Mouse (Mus musculus): ENCODE measurements at regions not wholly inside any gene's neighbourhood (a gene's known extent, or its start where the extent isn't known, plus 50 kb on each side); places are given as distances from the start of the nearest gene placed in this dataset.

- no peak for ATAC-seq (ENCODE audit: low read depth)
These were observed 364.4 kb upstream of the Id4 start for GRCm38 (mm10) chr13:47896646-47897045.

GRCm38 (mm10) chr13:47909851-47910530, 351.0 kb upstream of the Id4 start:
- Histone ChIP-seq H3K9ac (ENCODE audit: low read depth, low read length) (no peak overlapping the region), H3K36me3 (ENCODE audit: control insufficient read depth, insufficient read depth, low read length) (no peaks in the 10 kb centered on the region), H3K27ac (replicated peaks; ENCODE audit: low read depth, low read length) (no peak overlapping the region), H3K4me1 (ENCODE audit: control insufficient read depth, insufficient read depth, low read length) (no peaks in the 10 kb centered on the region), H3K9me3 (ENCODE audit: control insufficient read depth, low read length) (no peaks in the 10 kb centered on the region), H3K4me3 (ENCODE audit: low read depth, low read length) (no peak overlapping the region), H3K4me2 (ENCODE audit: low read depth, low read length) (no peak overlapping the region), H3K27me3 (replicated peaks; ENCODE audit: control insufficient read depth, insufficient read depth, low read length) (no peaks in the 10 kb centered on the region)
- DNase-seq (ENCODE audit: low spot score) (no peak), ATAC-seq (ENCODE audit: low read depth) (no peak)
- 73% methylated on average over 9 of the region's 9 CpGs for WGBS

More at GRCm38 (mm10) chr13:47896646-47897045, 364.4 kb upstream of the Id4 start:
- Histone ChIP-seq H3K27ac (replicated peaks; ENCODE audit: low read depth, low read length) (no peak overlapping the region), H3K9me3 (ENCODE audit: control insufficient read depth, low read length) (peaks cover 14% of the 10 kb centered on the region; the same call in 1 of the 2 replicates), H3K36me3 (ENCODE audit: control insufficient read depth, insufficient read depth, low read length) (no peaks in the 10 kb centered on the region), H3K27me3 (replicated peaks; ENCODE audit: control insufficient read depth, insufficient read depth, low read length) (no peaks in the 10 kb centered on the region), H3K4me2 (ENCODE audit: low read depth, low read length) (no peak overlapping the region), H3K9ac (ENCODE audit: low read depth, low read length) (no peak overlapping the region), H3K4me1 (ENCODE audit: control insufficient read depth, insufficient read depth, low read length) (no peaks in the 10 kb centered on the region; the same call in 1 of the 2 replicates), H3K4me3 (ENCODE audit: low read depth, low read length) (no peak overlapping the region)
- 69% methylated on average over 4 of the region's 4 CpGs for WGBS
- no peak for DNase-seq (ENCODE audit: low spot score)

GRCm38 (mm10) chr13:47910531-47910910, 350.5 kb upstream of the Id4 start:
- Histone ChIP-seq H3K4me1 (ENCODE audit: control insufficient read depth, insufficient read depth, low read length) (no peaks in the 10 kb centered on the region), H3K27ac (replicated peaks; ENCODE audit: low read depth, low read length) (no peak overlapping the region), H3K4me3 (ENCODE audit: low read depth, low read length) (no peak overlapping the region), H3K9me3 (ENCODE audit: control insufficient read depth, low read length) (no peaks in the 10 kb centered on the region), H3K4me2 (ENCODE audit: low read depth, low read length) (no peak overlapping the region), H3K9ac (ENCODE audit: low read depth, low read length) (no peak overlapping the region), H3K27me3 (replicated peaks; ENCODE audit: control insufficient read depth, insufficient read depth, low read length) (no peaks in the 10 kb centered on the region), H3K36me3 (ENCODE audit: control insufficient read depth, insufficient read depth, low read length) (no peaks in the 10 kb centered on the region)
- ATAC-seq (ENCODE audit: low read depth) (no peak), DNase-seq (ENCODE audit: low spot score) (no peak)
- WGBS: 58% methylated on average over 3 of the region's 3 CpGs

- H3K9ac ChIP-seq (ENCODE audit: low read depth, low read length): no peak overlapping the region
- H3K4me1 ChIP-seq (ENCODE audit: control insufficient read depth, insufficient read depth, low read length): no peaks in the 10 kb centered on the region
- DNase-seq (ENCODE audit: low spot score) (peak; percentile 81), ATAC-seq (ENCODE audit: low read depth) (no peak)
- WGBS: 73% methylated on average over 8 of the region's 8 CpGs
- H3K4me3 ChIP-seq (ENCODE audit: low read depth, low read length): no peak overlapping the region
- H3K4me2 ChIP-seq (ENCODE audit: low read depth, low read length): no peak overlapping the region
- H3K9me3 ChIP-seq (ENCODE audit: control insufficient read depth, low read length): peaks cover 11% of the 10 kb centered on the region; the same call in 1 of the 2 replicates
- H3K27ac ChIP-seq (replicated peaks; ENCODE audit: low read depth, low read length): no peak overlapping the region
- H3K27me3 ChIP-seq (replicated peaks; ENCODE audit: control insufficient read depth, insufficient read depth, low read length): no peaks in the 10 kb centered on the region
- H3K36me3 ChIP-seq (ENCODE audit: control insufficient read depth, insufficient read depth, low read length): no peaks in the 10 kb centered on the region
These were observed 344.6 kb upstream of the Id4 start for GRCm38 (mm10) chr13:47916456-47916855.

- H3K4me2 ChIP-seq (ENCODE audit: low read depth, low read length): no peak overlapping the region
- WGBS: 87% methylated on average over 3 of the region's 3 CpGs
- no peak overlapping the region for H3K4me3 ChIP-seq (ENCODE audit: low read depth, low read length)
- ATAC-seq (ENCODE audit: low read depth): no peak
- no peak overlapping the region for H3K27ac ChIP-seq (replicated peaks; ENCODE audit: low read depth, low read length)
- peaks cover 11% of the 10 kb centered on the region; the same call in 1 of the 2 replicates for H3K9me3 ChIP-seq (ENCODE audit: control insufficient read depth, low read length)
- no peaks in the 10 kb centered on the region for H3K4me1 ChIP-seq (ENCODE audit: control insufficient read depth, insufficient read depth, low read length)
- no peaks in the 10 kb centered on the region for H3K36me3 ChIP-seq (ENCODE audit: control insufficient read depth, insufficient read depth, low read length)
- no peak overlapping the region for H3K9ac ChIP-seq (ENCODE audit: low read depth, low read length)
- no peaks in the 10 kb centered on the region for H3K27me3 ChIP-seq (replicated peaks; ENCODE audit: control insufficient read depth, insufficient read depth, low read length)
- DNase-seq (ENCODE audit: low spot score): no peak
These were observed 343.7 kb upstream of the Id4 start for GRCm38 (mm10) chr13:47917370-47917769.

GRCm38 (mm10) chr13:47921044-47921443, 340.0 kb upstream of the Id4 start:
- Histone ChIP-seq H3K36me3 (ENCODE audit: control insufficient read depth, insufficient read depth, low read length) (no peaks in the 10 kb centered on the region), H3K4me2 (ENCODE audit: low read depth, low read length) (no peak overlapping the region), H3K9ac (ENCODE audit: low read depth, low read length) (no peak overlapping the region), H3K4me1 (ENCODE audit: control insufficient read depth, insufficient read depth, low read length) (no peaks in the 10 kb centered on the region), H3K9me3 (ENCODE audit: control insufficient read depth, low read length) (peaks cover 11% of the 10 kb centered on the region; the same call in 1 of the 2 replicates), H3K27ac (replicated peaks; ENCODE audit: low read depth, low read length) (no peak overlapping the region), H3K27me3 (replicated peaks; ENCODE audit: control insufficient read depth, insufficient read depth, low read length) (no peaks in the 10 kb centered on the region), H3K4me3 (ENCODE audit: low read depth, low read length) (no peak overlapping the region)
- DNase-seq (ENCODE audit: low spot score) (no peak), ATAC-seq (ENCODE audit: low read depth) (no peak)
- WGBS: 64% methylated on average over 5 of the region's 5 CpGs

- no peak for DNase-seq (ENCODE audit: low spot score)
- peaks cover 1% of the 10 kb centered on the region; the same call in 1 of the 2 replicates for H3K9me3 ChIP-seq (ENCODE audit: control insufficient read depth, low read length)
- 91% methylated on average over 2 of the region's 2 CpGs for WGBS
- no peak overlapping the region for H3K4me3 ChIP-seq (ENCODE audit: low read depth, low read length)
- no peaks in the 10 kb centered on the region for H3K36me3 ChIP-seq (ENCODE audit: control insufficient read depth, insufficient read depth, low read length)
- ATAC-seq (ENCODE audit: low read depth): no peak
- H3K27ac ChIP-seq (replicated peaks; ENCODE audit: low read depth, low read length): no peak overlapping the region
- no peaks in the 10 kb centered on the region; the same call in 1 of the 2 replicates for H3K4me1 ChIP-seq (ENCODE audit: control insufficient read depth, insufficient read depth, low read length)
- no peaks in the 10 kb centered on the region for H3K27me3 ChIP-seq (replicated peaks; ENCODE audit: control insufficient read depth, insufficient read depth, low read length)
- H3K9ac ChIP-seq (ENCODE audit: low read depth, low read length): no peak overlapping the region
- H3K4me2 ChIP-seq (ENCODE audit: low read depth, low read length): no peak overlapping the region
These were observed 320.3 kb upstream of the Id4 start for GRCm38 (mm10) chr13:47940696-47941095.

- peak; percentile 47 for ATAC-seq (ENCODE audit: low read depth)
- 13% methylated on average over 8 of the region's 8 CpGs for WGBS
These were observed 318.6 kb upstream of the Id4 start for GRCm38 (mm10) chr13:47942368-47942787.

GRCm38 (mm10) chr13:47943645-47944044, 317.4 kb upstream of the Id4 start:
- Histone ChIP-seq H3K4me2 (ENCODE audit: low read depth, low read length) (no peak overlapping the region), H3K27me3 (replicated peaks; ENCODE audit: control insufficient read depth, insufficient read depth, low read length) (no peaks in the 10 kb centered on the region), H3K9me3 (ENCODE audit: control insufficient read depth, low read length) (no peaks in the 10 kb centered on the region), H3K27ac (replicated peaks; ENCODE audit: low read depth, low read length) (no peak overlapping the region), H3K4me3 (ENCODE audit: low read depth, low read length) (no peak overlapping the region), H3K4me1 (ENCODE audit: control insufficient read depth, insufficient read depth, low read length) (no peaks in the 10 kb centered on the region; the same call in 1 of the 2 replicates), H3K9ac (ENCODE audit: low read depth, low read length) (no peak overlapping the region), H3K36me3 (ENCODE audit: control insufficient read depth, insufficient read depth, low read length) (no peaks in the 10 kb centered on the region)
- DNase-seq (ENCODE audit: low spot score) (no peak), ATAC-seq (ENCODE audit: low read depth) (0 out of 2 replicates have a peak, but pooled peaks have one; percentile 53)
- WGBS: 81% methylated on average over 5 of the region's 5 CpGs

More at GRCm38 (mm10) chr13:47942368-47942787, 318.6 kb upstream of the Id4 start:
- Histone ChIP-seq H3K9ac (ENCODE audit: low read depth, low read length) (peak overlapping the region; percentile 21; the same call in 1 of the 2 replicates), H3K36me3 (ENCODE audit: control insufficient read depth, insufficient read depth, low read length) (no peaks in the 10 kb centered on the region), H3K4me3 (ENCODE audit: low read depth, low read length) (peak overlapping the region; percentile 20), H3K9me3 (ENCODE audit: control insufficient read depth, low read length) (no peaks in the 10 kb centered on the region), H3K27ac (replicated peaks; ENCODE audit: low read depth, low read length) (0 out of 2 replicates have a peak overlapping the region, but pooled peaks have one; percentile 4), H3K27me3 (replicated peaks; ENCODE audit: control insufficient read depth, insufficient read depth, low read length) (no peaks in the 10 kb centered on the region), H3K4me1 (ENCODE audit: control insufficient read depth, insufficient read depth, low read length) (no peaks in the 10 kb centered on the region; the same call in 1 of the 2 replicates), H3K4me2 (ENCODE audit: low read depth, low read length) (peak overlapping the region; percentile 35)
- DNase-seq (ENCODE audit: low spot score): peak; percentile 76
